Mouse (Mus musculus) stomach, postnatal 0 days (tissue): ENCODE results near the gene Sox12. TPM values are rescaled to one million over a fixed set of nuclear protein-coding genes. Genes with fewer than 3 reads are reported as not detected.

ENCODE experiments used
- ATAC-seq: fragments of 200-750 bp; cut with Nextera tagmentation; 2 replicates; pipeline ENCODE4 v1.8.0; 2017; ENCODE audit not compliant: low FRiP score, low TSS enrichment
- DNase-seq: peaks from one replicate; pipeline ENCODE4 v3.0.0-alpha.2; 2016; ENCODE audit warnings: low spot score
- H3K27ac ChIP-seq: fragments of 300-500 bp; sonication (generic); replicated peaks from 2 replicates; pipeline ENCODE4 v1.5.1; 2014; ENCODE audit warnings: mild to moderate bottlenecking, control low read depth
- H3K27me3 ChIP-seq: fragments of 300-500 bp; sonication (generic); 2 replicates; pipeline ENCODE4 v1.6.1; 2014; ENCODE audit warnings: low read length; ENCODE audit not compliant: control insufficient read depth, insufficient read depth
- H3K36me3 ChIP-seq: fragments of 300-500 bp; sonication (generic); 2 replicates; pipeline ENCODE4 v1.6.1; 2014; ENCODE audit warnings: low read length, mixed read lengths; ENCODE audit not compliant: control insufficient read depth, insufficient read depth
- H3K4me1 ChIP-seq: fragments of 300-500 bp; sonication (generic); replicated peaks from 2 replicates; pipeline ENCODE4 v1.6.1; 2014; ENCODE audit warnings: antibody characterized with exemption; ENCODE audit not compliant: control insufficient read depth, insufficient read depth
- H3K4me2 ChIP-seq: fragments of 300-500 bp; sonication (generic); replicated peaks from 2 replicates; pipeline ENCODE4 v1.6.1; 2014; ENCODE audit warnings: low read depth, mild to moderate bottlenecking, control low read depth, moderate library complexity
- H3K4me3 ChIP-seq: fragments of 300-500 bp; sonication (generic); 2 replicates; pipeline ENCODE4 v1.5.1; 2014; ENCODE audit warnings: low read depth, low read length, control low read depth
- H3K9ac ChIP-seq: fragments of 300-500 bp; sonication (generic); 2 replicates; pipeline ENCODE4 v1.6.1; 2014; ENCODE audit warnings: mild to moderate bottlenecking, low read length, control low read depth, mixed read lengths
- H3K9me3 ChIP-seq: fragments of 300-500 bp; sonication (generic); 2 replicates; pipeline ENCODE4 v1.6.1; 2016; ENCODE audit warnings: low read length; ENCODE audit not compliant: control insufficient read depth
- CTCF ChIP-seq: IDR thresholded peaks from 2 replicates; pipeline ENCODE4 v1.5.1; 2016; ENCODE audit warnings: antibody characterized with exemption, low read depth, mild to moderate bottlenecking, moderate library complexity
- EP300 ChIP-seq: optimal IDR thresholded peaks from 2 replicates; pipeline ENCODE3; 2016; ENCODE audit warnings: antibody characterized with exemption
- WGBS: fragments of 180-500 bp; shearing (Covaris S2); extraction: QIAGEN DNeasy Blood & Tissue Kit; methylation state at CpG from one replicate; pipeline ENCODE4 v1.1.7; 2014; 5-methylcytosine and 5-hydroxymethylcytosine counted together
- polyA plus RNA-seq: library from polyadenylated mRNA; unstranded; fragments of >200 nt; fragmentation: Nextera tagmentation; extraction: Ambion mirVana; gene quantifications from 2 replicates; pipeline ENCODE4 v1.2.1, GENCODE M21; 2015

Gene Sox12
- polyA plus RNA-seq, 1 experiment from 2014 or later, result 2.7 TPM

- 19% methylated on average over 4 of the region's 4 CpGs for WGBS
- H3K4me1 ChIP-seq, result peaks cover 3% of the 10 kb centered on the region; the same call in 1 of the 2 replicates
- H3K4me3 ChIP-seq, result peak within 1 kb of the TSS; percentile 96
- H3K4me2 ChIP-seq, result peak within 1 kb of the TSS; percentile 79
- peak within 1 kb of the TSS; percentile 94 for H3K9ac ChIP-seq
- TF ChIP-seq EP300, result no peak
- no peaks in the 10 kb centered on the region for H3K36me3 ChIP-seq
- H3K27me3 ChIP-seq, result no peaks in the 10 kb centered on the region
- no peak for DNase-seq
- peak within 1 kb of the TSS; percentile 98 for H3K27ac ChIP-seq
- no peak for ATAC-seq
- H3K9me3 ChIP-seq, result no peaks in the 10 kb centered on the region
Measured at GRCm38 (mm10) chr2:152415287-152415686, 17.4 kb upstream of the Sox12 start, which contains the start of gene 6820408C15Rik. Gene 6820408C15Rik, plus strand, starts transcription at chr2:152415587.

- H3K27ac ChIP-seq, result peak within 1 kb of the TSS; percentile 98
- H3K9me3 ChIP-seq, result no peaks in the 10 kb centered on the region
- H3K4me1 ChIP-seq, result peaks cover 3% of the 10 kb centered on the region
- no peaks in the 10 kb centered on the region for H3K36me3 ChIP-seq
- ATAC-seq (peak; percentile 89), DNase-seq (peak; percentile 92)
- peak; percentile 66 for TF ChIP-seq EP300
- peak; percentile 8; the same call in 1 of the 2 replicates for TF ChIP-seq CTCF
- H3K4me3 ChIP-seq, result peak within 1 kb of the TSS; percentile 96
- H3K4me2 ChIP-seq, result peak within 1 kb of the TSS; percentile 79
- peak within 1 kb of the TSS; percentile 94 for H3K9ac ChIP-seq
- H3K27me3 ChIP-seq, result no peaks in the 10 kb centered on the region
- WGBS, result under 1% methylated on average over 63 of the region's 65 CpGs
Measured at GRCm38 (mm10) chr2:152414591-152415165, 16.8 kb upstream of the Sox12 start, which contains the start of gene Zcchc3. Gene Zcchc3, minus strand, starts transcription at chr2:152415027.

- peak overlapping the region; percentile 94 for H3K9ac ChIP-seq
Measured at GRCm38 (mm10) chr2:152413765-152414584, 16.1 kb upstream of the Sox12 start.

GRCm38 (mm10) chr2:152413158-152413764 lies 15.4 kb upstream of the Sox12 start:
- Histone ChIP-seq H3K4me2 (peak overlapping the region; percentile 79), H3K4me1 (peaks cover 3% of the 10 kb centered on the region), H3K9ac (peak overlapping the region; percentile 94), H3K27ac (peak overlapping the region; percentile 98), H3K4me3 (peak overlapping the region; percentile 96), H3K36me3 (no peaks in the 10 kb centered on the region), H3K27me3 (no peaks in the 10 kb centered on the region), H3K9me3 (no peaks in the 10 kb centered on the region)
- ATAC-seq, result no peak; the same call in 1 of the 2 replicates
- no peak for TF ChIP-seq EP300
- WGBS, result 5% methylated on average over 21 of the region's 21 CpGs
- peak; percentile 44 for DNase-seq

More at GRCm38 (mm10) chr2:152413765-152414584, 16.1 kb upstream of the Sox12 start:
- Histone ChIP-seq H3K27ac (peak overlapping the region; percentile 98), H3K4me2 (peak overlapping the region; percentile 79), H3K4me3 (peak overlapping the region; percentile 96), H3K36me3 (no peaks in the 10 kb centered on the region), H3K9me3 (no peaks in the 10 kb centered on the region), H3K4me1 (peaks cover 3% of the 10 kb centered on the region), H3K27me3 (no peaks in the 10 kb centered on the region)
- TF ChIP-seq EP300 (no peak), CTCF (no peak)
- WGBS, result under 1% methylated on average over 79 of the region's 86 CpGs
- peak; percentile 10; the same call in 1 of the 2 replicates for ATAC-seq
- DNase-seq, result peak; percentile 49

GRCm38 (mm10) chr2:152412526-152413157 lies 14.8 kb upstream of the Sox12 start:
- peak overlapping the region; percentile 96 for H3K4me3 ChIP-seq
- WGBS, result 11% methylated on average over 15 of the region's 15 CpGs
- TF ChIP-seq CTCF (no peak), EP300 (no peak)
- DNase-seq (no peak), ATAC-seq (no peak)
- H3K27me3 ChIP-seq, result no peaks in the 10 kb centered on the region
- peak overlapping the region; percentile 56 for H3K9ac ChIP-seq
- H3K4me1 ChIP-seq, result peaks cover 3% of the 10 kb centered on the region
- H3K4me2 ChIP-seq, result peak overlapping the region; percentile 79
- no peaks in the 10 kb centered on the region for H3K9me3 ChIP-seq
- H3K36me3 ChIP-seq, result no peaks in the 10 kb centered on the region
- H3K27ac ChIP-seq, result peak overlapping the region; percentile 77
